Mouse (Mus musculus): ENCODE data around the gene Tmem209. TPM values are rescaled to one million over a fixed set of nuclear protein-coding genes. Genes with fewer than 3 reads are reported as not detected.
A peak's percentile ranks its signal among the peaks of the same experiment; 100 is the strongest.

Tmem209 gene
- 10 to 100 TPM; 48.4 to 59.2 TPM for polyA plus RNA-seq (2017; shearing (Covaris generic))

DNA sequence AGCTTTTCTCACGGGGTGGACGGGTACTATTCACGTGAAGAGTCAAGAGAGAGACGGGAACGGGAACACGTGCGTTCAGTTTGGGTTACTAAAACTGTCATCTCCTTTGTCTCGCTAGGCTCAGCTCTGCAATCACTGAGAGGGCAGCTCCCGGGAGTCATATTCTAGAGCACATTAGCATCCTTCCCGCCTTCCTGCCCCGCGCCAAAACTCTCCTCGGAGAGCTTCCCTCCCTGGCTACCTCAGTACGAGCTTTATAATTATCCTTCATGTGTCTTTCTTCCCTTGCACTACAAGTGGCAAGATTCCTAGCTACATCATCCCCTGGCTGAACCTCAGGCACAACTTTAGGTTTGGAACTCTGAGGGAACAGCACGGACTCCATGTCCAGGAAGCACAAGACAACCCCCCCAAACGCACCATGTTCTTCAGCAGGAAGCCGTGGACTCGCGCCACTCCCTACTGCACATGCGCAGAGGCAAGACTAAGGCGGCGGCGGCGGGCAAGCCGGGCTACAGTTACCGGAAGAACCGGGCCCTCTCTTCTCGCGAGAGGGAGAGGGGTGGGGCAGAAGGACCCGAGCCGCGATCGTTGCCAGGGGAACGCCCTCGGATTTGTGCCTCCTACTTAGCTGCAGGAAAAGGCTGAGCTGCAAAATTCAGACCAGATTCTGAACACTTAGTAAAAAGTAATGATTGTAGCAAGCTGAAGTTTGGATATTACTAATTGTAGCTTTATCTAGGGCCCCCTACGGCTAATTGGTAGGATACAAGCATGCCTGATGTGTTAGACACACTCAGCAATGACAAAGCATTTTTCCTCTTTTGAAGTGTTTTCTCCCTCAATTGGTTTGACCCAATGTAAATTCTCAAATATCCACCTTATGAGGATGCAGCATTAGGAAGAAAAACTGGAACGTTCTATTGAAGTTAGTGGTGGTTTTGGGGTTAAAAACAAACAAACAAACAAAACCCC lies at the start of gene Tmem209, which contains the start of gene Ssmem1:
TSS of gene Tmem209 (minus strand) at position 519 of the 975 bp plus-strand sequence.
TSS of gene Ssmem1 (plus strand) at position 585 of the 975 bp plus-strand sequence.
- ATAC-seq = peak; percentile 99

DNA sequence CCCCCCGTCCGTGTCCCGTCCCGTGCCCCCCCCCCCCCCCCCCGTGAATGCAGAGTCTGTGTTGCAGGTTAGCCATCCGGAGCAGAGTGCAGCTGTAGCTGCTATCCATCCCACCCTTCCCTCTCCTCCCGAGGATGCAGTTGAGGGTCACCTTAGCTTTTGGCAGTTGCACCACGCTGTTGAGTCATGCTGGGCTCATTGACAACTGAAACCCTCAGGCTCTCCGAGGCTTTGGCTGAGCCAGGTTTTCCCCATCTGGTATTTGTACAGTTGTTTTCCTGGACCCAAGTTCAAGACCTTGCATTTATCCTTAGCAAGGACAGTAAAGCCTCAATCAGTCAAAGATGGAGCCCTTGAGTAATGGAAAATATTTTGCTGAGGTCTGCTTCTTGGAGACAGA lies 46.5 kb upstream of the Tmem209 start:
- ATAC-seq = no peak

DNA sequence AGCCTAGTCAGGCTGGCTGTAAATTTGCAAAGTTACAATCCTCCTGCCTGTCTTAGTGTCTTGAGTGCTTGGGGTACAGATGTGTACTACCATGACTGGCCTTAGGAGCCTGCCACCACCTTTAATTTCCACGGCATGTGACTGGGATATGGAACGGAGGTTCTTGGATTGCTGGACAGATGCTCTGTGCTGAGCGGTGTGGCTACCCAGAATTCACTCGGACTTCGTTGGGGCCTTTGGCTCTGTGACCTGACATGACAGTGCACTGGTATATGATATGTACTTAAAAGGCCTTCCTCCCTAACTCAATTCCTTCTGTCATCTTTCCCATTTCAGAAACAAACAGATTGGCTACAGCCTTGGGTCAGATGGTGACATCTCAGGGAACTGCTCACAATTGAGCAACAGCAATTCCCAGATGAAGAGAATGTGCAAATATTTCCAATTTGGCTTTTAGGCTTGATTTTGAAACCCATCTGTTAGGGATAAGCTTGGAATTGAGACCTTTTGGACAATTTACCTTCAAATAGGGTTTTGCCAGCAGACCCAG lies 45.1 kb upstream of the Tmem209 start:
- ATAC-seq = no peak

- no peak for ATAC-seq
Observed at GRCm38 (mm10) chr6:30554092-30554491, 44.5 kb upstream of the Tmem209 start.

DNA sequence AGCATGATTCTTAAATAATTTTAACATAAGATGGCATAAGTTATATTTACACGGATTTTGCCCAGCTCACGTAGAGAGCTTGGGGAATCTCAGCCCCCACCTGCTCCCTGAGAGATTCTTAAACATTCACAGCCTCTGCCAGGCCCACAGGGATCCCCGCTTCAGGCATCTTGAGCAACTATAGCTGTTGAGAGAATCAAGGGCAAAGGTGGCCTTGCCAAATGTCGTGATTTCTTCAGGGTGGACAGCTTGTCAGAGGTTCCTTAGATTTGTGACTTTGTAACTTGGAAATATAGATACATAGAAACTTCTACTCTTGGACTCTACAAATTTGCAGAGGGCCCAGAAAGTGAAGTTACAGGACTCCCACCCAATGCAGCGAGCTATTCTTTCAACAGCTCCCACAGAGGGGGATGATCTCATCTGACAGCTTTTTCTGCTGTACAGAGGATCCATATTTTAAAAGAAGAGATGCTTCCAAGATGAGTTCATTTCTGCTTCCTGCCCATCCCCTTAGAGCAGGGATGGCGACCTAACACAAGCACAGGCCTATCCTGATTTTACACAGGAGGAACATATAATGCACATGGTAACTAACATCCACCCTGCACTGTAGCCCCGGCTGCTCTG lies 43.9 kb upstream of the Tmem209 start:
- no peak for ATAC-seq

DNA sequence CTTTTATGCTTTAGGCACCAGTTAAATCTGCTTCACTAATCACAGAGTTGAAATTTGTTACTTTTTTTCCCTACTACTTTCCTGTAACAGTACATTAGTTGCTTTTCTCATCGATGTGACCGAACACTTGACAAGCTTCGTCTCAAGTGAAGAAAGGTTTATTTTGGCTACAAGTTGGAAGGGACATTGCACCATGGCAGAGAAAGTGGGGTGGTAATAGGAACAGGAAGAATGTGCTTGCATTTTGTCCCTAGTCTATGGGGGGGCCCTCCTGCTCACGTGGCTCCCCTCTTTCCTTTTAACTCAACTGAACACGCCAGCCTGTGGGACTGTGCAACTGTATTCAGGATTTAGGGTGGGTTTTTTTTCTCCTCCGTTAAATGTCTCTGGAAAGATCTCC lies 43.0 kb upstream of the Tmem209 start:
- ATAC-seq = no peak

DNA sequence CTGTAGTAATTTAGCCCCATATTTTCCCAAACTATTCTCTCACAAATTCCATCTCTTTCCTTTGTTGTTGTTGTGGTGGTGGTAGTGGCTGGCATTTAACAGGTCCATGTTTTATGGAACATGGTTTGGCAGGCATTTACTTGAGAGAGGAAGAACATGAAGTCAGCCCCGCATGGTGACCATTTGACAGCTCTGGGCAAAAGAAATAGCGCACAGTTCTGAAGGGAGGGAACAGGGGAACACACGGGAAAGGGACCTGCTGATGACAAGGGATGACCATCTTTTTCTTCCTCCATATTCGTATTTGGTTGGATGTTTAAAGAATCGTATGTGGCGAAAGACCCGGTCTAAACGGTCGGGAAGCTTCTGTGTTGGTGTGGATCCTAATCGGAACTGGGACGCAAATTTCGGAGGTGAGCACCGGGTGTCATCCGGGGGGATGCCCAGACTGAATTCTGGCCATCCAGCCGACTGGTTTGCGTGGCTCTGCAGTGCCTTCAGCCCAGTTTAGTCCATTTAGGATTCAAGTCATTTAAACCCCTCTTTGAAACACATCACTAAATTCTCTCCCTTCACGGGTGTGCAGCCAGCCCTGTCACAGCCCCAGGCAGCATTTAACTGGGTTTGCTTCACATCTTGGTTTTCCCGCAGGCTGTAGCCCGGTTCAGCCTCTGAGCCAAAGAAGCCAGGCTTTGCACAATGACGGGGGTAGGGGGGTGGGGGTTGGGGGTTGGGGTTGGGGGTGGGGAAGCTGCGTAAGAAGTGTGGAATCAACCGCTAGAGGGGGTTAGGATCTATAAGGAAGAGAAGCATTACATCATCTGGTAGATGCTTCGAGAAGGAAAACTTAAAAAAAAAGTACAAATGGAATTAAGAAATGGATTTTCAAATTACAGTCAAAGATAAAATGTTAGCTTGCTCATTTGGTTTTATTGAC lies 42.3 kb upstream of the Tmem209 start:
- ATAC-seq = no peak

- ATAC-seq = no peak
Observed at GRCm38 (mm10) chr6:30551193-30551515, 41.6 kb upstream of the Tmem209 start.

DNA sequence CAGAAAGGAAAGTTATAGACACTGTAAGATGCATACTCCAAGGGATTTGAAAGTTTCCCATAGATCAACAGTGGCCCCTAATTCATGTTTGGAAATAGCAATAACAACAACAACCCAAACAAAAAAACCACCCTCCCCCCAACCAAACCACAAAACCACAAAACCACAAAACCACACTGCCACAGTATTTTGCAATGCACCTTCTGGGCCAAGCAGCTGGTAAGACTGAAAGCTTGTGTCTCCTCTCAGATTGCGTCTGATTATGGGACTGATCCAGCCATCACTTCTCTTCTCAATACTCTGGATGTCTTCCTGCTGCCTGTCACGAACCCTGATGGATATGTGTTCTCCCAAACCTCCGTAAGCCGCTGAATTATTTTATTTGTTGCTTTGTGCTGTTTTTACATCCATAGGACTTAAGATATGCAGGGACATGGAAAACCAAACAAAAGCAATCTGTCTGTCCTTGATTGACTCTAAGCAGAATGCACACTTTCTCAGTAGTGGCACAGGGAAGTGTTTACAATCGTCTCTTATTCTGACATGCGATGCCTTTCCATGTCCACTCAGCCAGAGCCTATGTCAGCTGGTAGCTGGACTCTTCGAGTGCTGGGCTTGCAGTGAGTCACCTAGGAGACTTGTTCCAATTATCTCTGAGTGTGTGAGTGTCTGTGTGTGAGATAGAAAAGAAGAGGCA lies 41.1 kb upstream of the Tmem209 start:
- ATAC-seq = no peak

GRCm38 (mm10) chr6:30549231-30549761 lies 39.7 kb upstream of the Tmem209 start:
- ATAC-seq = no peak

- ATAC-seq = no peak
Observed at GRCm38 (mm10) chr6:30547656-30548306, 38.2 kb upstream of the Tmem209 start.

DNA sequence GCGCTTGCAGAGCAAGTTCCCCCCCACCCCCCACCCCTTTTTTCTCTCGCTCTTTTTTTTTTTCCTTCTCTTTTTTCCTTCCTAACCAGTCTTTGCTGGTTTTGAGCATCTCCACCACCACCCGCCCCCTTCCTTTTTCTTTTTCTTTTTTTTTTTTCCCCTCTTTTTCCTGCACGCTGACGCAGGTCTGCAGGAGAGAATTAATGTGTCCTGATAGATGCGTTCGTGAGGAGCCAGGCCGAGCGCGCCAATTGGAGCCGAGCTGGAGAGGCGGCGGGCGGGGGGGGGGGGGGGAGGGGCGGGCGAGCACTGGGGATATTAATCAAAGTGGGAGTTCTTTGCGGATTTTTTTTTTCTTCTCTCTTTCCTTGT lies 37.7 kb upstream of the Tmem209 start:
- ATAC-seq = no peak

- ATAC-seq = peak; percentile 85
Observed at GRCm38 (mm10) chr6:30546571-30547273, 37.1 kb upstream of the Tmem209 start.

DNA sequence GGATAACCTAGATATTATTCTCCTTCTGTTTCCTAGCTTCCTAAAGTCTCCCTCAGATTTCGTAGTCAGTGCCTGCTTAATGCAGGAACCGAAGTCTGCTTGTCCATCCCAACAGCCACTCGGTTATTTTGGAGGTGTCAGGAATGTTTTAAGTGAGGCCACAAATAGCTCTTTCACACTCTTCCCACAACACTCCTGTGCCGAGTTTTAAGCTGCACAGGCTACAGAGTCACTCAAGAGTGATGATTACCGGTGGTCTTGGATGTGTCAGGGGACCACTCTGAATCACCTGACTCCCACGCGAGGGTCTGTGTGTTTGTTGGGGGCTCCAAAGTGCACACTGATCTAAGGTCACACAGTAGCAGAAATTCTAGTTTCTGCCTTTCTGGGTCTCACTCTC lies 36.1 kb upstream of the Tmem209 start:
- ATAC-seq = no peak

GRCm38 (mm10) chr6:30543851-30544250 lies 34.3 kb upstream of the Tmem209 start:
- ATAC-seq = no peak

DNA sequence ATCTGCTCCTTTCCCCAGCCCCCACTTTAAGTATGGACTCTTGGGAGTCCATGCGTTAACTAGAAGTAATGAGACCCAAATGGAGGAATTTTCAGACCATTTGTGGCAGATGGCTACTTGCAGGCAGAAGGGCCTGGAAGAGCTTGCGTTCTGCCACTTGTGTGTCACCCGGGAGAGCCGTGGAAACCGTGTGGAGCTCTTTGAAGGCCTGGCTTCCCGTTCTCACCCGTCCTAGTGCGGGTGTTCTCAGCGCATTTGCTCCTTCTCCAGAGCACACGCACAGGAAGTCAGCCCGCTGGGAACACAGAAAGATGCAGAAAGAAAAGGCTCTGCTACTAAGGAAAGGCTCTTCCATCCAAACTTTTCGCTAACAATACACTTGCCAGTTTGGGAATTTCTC lies 33.5 kb upstream of the Tmem209 start:
- ATAC-seq = no peak

- no peak for ATAC-seq
Observed at GRCm38 (mm10) chr6:30542277-30542676, 32.7 kb upstream of the Tmem209 start.

DNA sequence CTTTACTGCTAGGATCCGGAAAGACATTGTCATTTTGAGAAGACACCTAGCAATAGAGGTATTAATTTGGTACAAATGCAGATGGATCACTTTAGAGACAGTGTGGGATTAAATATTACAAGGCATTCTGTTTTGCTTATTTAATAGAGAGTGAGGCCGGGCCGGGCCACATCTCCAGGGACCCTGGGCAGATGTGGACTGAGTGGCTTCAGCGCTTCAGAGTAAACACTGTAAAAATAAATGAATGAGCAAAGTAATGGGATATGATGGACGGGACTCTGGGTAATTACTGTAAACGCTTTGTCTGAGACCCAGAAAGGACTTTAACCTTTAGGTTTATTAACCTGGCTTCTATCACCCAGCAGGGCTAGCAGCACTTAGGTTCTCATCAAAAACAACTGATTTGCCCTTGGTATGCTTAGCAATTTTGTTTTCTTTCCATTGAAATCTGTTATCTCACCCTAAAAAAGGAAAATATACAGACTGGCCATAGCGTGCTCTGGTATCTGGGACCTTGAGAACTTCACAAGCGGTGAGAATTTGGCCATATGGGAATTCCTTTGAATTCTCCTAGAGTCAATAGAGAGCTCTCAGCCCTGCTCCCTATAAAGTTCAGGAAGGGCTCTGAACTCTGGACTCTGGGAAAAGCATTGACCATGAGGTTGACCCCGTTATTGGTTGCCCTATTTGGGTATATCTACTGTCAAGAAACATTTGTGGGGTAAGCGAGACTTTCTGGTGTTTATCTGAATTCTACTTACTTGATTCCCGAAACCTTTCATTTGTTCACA lies 31.6 kb upstream of the Tmem209 start, which contains the start of gene Cpa2:
TSS of gene Cpa2 (plus strand) at position 574 of the 791 bp plus-strand sequence.
- ATAC-seq = no peak

DNA sequence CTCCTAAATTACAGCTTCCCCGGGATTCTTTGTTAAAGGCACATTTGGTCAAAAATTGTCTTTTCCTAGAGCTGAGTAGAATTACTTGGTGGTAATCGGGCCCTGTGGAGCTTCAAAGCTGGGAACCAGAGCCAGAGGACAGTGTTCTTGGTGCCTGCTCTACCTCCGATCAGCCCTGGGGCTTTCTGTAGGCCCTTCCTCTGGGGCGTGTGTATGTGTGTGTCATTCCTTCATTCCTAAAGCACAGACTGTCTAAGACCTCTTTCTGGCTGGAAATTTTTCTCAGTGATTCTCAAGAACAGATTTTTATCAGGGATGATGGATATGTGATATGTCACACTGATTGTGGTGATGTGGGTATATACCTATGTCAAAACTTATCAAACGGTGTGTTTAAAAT lies 29.2 kb upstream of the Tmem209 start:
- no peak for ATAC-seq
